Mouse (Mus musculus): Measurements from ENCODE around the gene Ltb4r1. TPM values are rescaled to one million over a fixed set of nuclear protein-coding genes. Genes with fewer than 3 reads are reported as not detected.

Gene Ltb4r1
- 2.3 and 4.5 TPM in 2 replicates for polyA plus RNA-seq (2012; rRNA removed; ENCODE audit: low replicate concordance)

DNA sequence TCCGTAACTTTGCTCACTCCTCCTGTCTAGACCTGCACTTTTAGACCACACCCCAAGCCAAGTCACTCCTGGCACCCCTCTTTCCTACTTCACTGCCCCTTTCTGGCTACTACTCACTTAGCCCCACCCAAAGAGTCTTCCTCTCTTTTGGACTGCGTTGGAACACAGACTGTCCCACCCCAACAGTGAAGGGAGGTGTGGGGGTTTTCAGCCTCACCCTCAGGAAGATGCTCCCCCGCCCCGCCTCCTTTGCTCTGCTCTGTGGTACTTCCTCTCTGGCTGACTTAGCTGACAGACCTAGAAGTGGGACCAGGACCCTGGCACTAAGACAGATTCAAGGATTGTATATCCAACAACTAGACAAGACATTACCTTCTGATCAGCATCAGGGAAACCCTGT lies at the start of gene Ltb4r1:
Gene Ltb4r1, plus strand, starts transcription at position 267 of the 400 bp plus-strand sequence.

DNA sequence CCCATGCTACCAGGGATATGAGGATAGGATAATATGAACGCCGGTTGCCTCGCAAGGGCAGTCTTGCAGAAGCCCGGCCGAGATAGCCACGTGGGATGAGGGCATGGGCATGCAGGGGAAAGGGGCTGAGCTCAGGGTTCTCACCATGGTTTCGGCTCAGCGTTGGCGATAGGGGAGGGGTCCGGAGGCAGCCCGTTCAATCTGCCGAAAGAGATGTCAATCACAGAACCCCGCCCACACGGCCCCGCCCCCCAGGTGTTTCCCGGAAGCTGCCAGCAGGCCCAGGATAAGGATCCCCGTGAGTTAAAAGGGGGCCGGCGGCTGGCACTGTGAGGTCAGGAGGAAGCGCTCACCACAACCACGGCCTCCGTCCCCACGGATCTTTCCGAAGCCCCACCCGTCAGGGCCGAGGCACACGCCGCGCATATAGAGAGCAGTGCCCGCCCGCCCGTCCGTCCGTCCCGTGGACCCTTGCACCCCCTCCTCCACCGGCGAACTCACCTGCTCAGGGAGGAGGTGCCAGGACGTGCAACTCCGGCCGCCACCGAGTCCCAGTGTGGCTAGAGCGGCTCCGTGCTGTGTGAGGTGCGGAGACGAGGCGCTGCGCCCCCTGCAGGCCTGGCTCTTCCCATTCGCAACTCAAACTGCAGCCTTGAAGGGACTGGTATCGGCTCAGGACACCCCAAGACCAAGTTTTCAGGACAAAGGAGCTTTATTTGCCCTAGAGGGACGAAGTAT lies 43.9 kb upstream of the Ltb4r1 start, which contains the start of gene Rabggta:
Gene Rabggta, minus strand, starts transcription at position 564 of the 738 bp plus-strand sequence.

DNA sequence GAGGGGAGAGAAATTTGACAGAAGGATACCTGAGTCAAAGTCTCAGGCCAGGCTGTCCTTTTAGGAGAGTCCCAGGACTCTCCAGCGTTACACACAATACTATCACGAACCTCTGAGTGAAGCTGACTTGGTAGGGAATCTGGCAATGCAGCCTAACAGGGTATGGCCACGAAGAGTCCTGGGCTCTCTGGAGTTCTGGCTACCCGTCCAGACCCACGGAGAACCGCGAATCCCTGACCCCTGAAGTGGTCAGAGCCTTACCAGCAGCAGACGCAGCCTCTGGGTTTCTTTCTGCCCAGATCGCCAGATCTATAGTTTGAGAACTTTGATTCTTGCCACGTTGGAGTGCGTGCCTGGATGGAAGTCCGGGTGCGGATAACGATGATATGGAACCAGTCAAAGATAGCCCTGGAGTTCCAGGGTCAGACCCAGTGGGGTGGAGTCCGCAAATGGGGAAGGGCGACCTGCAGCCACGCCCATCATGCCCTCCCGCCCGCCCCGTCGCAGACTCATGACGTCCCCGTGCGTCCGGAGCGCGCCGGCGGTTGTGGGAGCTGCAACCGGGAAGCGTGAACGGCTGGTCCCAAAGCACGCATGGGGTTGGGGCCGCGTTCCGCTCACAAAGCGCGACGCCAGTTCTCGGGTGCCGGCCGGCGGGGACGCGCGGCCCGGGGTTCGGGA lies 20.4 kb upstream of the Ltb4r1 start, which contains the start of the genes Dhrs1 and Nop9:
Gene Dhrs1, minus strand, starts transcription at position 511 of the 681 bp plus-strand sequence.
Gene Nop9, plus strand, starts transcription at position 514 of the 681 bp plus-strand sequence.

DNA sequence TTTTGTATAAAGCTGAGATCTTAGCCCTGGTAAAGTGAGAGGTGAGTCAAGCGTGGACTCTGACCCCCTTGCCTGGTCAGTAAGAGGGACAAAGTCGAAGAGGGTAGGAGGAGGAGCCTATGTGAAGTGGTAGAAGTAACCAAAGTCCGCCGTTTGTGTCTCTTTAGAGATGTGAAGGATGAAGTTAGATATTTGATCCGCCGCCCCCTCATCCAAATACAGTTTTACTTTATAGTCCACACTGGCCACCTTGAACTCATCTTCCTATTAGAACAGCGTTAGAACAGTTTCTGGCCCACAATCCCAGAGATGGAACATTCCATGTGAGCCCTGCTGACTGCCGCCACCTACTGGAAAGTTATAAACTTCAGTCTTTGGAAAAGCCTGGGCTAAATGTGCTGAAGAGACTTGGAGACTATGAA lies 7.4 kb upstream of the Ltb4r1 start, which contains the start of gene Cideb:
Gene Cideb, minus strand, starts transcription at position 96 of the 422 bp plus-strand sequence.

DNA sequence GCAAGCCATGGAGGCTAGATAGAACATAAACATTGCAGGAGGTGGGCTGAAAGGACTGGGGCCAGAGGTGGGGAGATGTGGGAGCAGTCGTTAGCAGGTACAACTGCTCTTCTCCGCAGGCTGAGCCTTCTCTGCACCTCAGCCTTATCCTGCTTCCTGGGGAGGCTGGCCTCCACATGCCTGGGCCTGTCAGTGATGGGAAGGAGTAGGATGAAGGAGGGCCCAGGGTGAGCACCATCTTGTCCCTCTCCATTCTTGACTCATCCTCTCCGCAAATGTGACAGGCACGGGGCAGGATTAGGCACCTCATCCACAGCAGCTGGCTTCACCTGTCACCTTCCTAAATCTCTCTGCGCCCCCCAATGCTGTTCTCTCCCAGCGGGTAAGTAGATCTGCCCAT lies 4.6 kb upstream of the Ltb4r1 start, which contains the start of gene Ltb4r2:
Gene Ltb4r2, plus strand, starts transcription at position 266 of the 400 bp plus-strand sequence.

DNA sequence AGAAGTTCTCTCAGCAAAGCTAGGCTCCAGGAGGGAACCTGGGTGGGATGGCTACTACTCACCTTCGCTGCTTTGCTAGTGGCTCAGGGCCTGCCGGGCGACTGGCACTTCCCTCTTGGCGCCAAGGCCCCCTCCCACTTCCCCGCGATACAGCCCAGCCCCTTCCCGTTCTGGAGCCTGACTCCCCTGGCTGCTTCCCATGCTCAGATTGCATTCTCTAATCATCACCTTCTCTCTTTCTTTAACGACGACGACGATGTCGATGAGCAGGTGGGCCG lies 18.1 kb downstream of the Ltb4r1 start, which contains the start of gene Adcy4:
Gene Adcy4, minus strand, starts transcription at position 138 of the 278 bp plus-strand sequence.

DNA sequence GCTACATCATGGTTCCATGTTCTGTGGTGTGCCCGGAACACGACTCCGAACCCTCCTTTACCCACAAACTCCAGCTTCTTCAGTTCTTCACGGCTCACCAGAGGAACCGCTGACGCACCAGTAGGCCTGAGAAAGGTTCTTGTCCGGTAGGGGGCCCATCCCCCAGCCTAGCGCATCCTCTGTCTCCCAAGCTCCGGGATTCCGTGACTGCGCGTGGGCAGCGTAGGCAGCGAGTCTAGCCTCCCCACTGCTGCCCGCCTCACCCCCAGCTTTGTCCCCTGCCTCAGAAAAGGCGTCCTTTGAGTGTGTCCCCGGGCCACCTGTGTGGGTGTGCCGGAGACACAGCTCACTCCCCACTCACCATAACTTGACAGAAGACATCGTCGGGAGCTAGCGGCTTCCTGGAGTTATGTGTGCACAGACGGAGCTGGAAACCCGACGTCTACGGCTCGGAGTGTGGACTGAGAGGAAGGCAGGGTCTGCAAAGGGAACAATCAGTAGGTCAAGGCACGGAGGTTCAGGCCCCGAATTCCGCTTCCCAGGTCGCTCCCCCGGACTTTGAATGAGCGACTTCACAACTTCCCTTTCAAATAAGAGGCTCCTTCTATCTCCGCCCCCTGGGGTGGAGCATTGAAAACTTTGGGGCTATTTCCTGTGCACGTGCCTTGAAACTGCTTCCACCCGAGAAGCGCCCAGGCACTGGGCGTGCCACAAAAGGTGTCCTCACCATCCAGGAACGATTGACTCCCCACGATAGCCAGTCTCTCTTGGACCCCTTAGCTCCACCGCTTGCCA lies 22.7 kb downstream of the Ltb4r1 start, which contains the start of gene Ripk3:
Gene Ripk3, minus strand, starts transcription at position 610 of the 795 bp plus-strand sequence.

Other genes starting within 250 kb of the Ltb4r1 start
- not detected in 2 replicates for gene Nrl, start 241.0 kb upstream of the Ltb4r1 start, polyA plus RNA-seq (2012; rRNA removed; ENCODE audit: low replicate concordance)
- 44.1 and 72.2 TPM in 2 replicates for gene Pck2, start 225.7 kb upstream of the Ltb4r1 start, polyA plus RNA-seq (2012; rRNA removed; ENCODE audit: low replicate concordance)
- 79.4 and 81.9 TPM in 2 replicates for gene Dcaf11, start 206.0 kb upstream of the Ltb4r1 start, polyA plus RNA-seq (2012; rRNA removed; ENCODE audit: low replicate concordance)
- 2.9 and 3.1 TPM in 2 replicates for gene A730061H03Rik, start 205.6 kb upstream of the Ltb4r1 start, polyA plus RNA-seq (2012; rRNA removed; ENCODE audit: low replicate concordance)
- gene Fitm1, start 190.3 kb upstream of the Ltb4r1 start, polyA plus RNA-seq (2012; rRNA removed; ENCODE audit: low replicate concordance): 0.68 and 2.5 TPM in 2 replicates
- 111 and 123 TPM in 2 replicates for gene Psme1, start 187.8 kb upstream of the Ltb4r1 start, polyA plus RNA-seq (2012; rRNA removed; ENCODE audit: low replicate concordance)
- 34.6 and 113 TPM in 2 replicates for gene Emc9, start 180.7 kb upstream of the Ltb4r1 start, polyA plus RNA-seq (2012; rRNA removed; ENCODE audit: low replicate concordance)
- 133 and 138 TPM in 2 replicates for gene Psme2, start 174.8 kb upstream of the Ltb4r1 start, polyA plus RNA-seq (2012; rRNA removed; ENCODE audit: low replicate concordance)
- 27.9 and 42.1 TPM in 2 replicates for gene Rnf31, start 174.3 kb upstream of the Ltb4r1 start, polyA plus RNA-seq (2012; rRNA removed; ENCODE audit: low replicate concordance)
- 39.3 and 81.5 TPM in 2 replicates for gene Irf9, start 162.4 kb upstream of the Ltb4r1 start, polyA plus RNA-seq (2012; rRNA removed; ENCODE audit: low replicate concordance)
- gene Rec8, start 147.9 kb upstream of the Ltb4r1 start, polyA plus RNA-seq (2012; rRNA removed; ENCODE audit: low replicate concordance): 0.10 and 23.9 TPM in 2 replicates
- 115 and 240 TPM in 2 replicates for gene Ipo4, start 130.0 kb upstream of the Ltb4r1 start, polyA plus RNA-seq (2012; rRNA removed; ENCODE audit: low replicate concordance)
- 1.3 and 8.1 TPM in 2 replicates for gene Gm49378, start 128.1 kb upstream of the Ltb4r1 start, polyA plus RNA-seq (2012; rRNA removed; ENCODE audit: low replicate concordance)
- gene Tm9sf1, start 122.2 kb upstream of the Ltb4r1 start, polyA plus RNA-seq (2012; rRNA removed; ENCODE audit: low replicate concordance): 73.5 and 94.8 TPM in 2 replicates
- 0.77 and 1.5 TPM in 2 replicates for gene Tssk4, start 115.8 kb upstream of the Ltb4r1 start, polyA plus RNA-seq (2012; rRNA removed; ENCODE audit: low replicate concordance)
- gene Mdp1, start 105.5 kb upstream of the Ltb4r1 start, polyA plus RNA-seq (2012; rRNA removed; ENCODE audit: low replicate concordance): 31.3 and 35.2 TPM in 2 replicates
- 28.6 and 31.3 TPM in 2 replicates for gene Gmpr2, start 94.0 kb upstream of the Ltb4r1 start, polyA plus RNA-seq (2012; rRNA removed; ENCODE audit: low replicate concordance)
- 292 and 416 TPM in 2 replicates for gene Nedd8, start 93.8 kb upstream of the Ltb4r1 start, polyA plus RNA-seq (2012; rRNA removed; ENCODE audit: low replicate concordance)
- gene Tinf2, start 84.1 kb upstream of the Ltb4r1 start, polyA plus RNA-seq (2012; rRNA removed; ENCODE audit: low replicate concordance): 12.3 and 17.1 TPM in 2 replicates
- gene Tgm1, start 52.0 kb upstream of the Ltb4r1 start, polyA plus RNA-seq (2012; rRNA removed; ENCODE audit: low replicate concordance): 0.60 and 2.2 TPM in 2 replicates
- gene Rabggta, start 43.7 kb upstream of the Ltb4r1 start, polyA plus RNA-seq (2012; rRNA removed; ENCODE audit: low replicate concordance): 34.6 and 47.9 TPM in 2 replicates
- 95.6 and 110 TPM in 2 replicates for gene Dhrs1, start 20.3 kb upstream of the Ltb4r1 start, polyA plus RNA-seq (2012; rRNA removed; ENCODE audit: low replicate concordance)
- 14.6 and 30.0 TPM in 2 replicates for gene Nop9, start 20.3 kb upstream of the Ltb4r1 start, polyA plus RNA-seq (2012; rRNA removed; ENCODE audit: low replicate concordance)
- gene Cideb, start 7.5 kb upstream of the Ltb4r1 start, polyA plus RNA-seq (2012; rRNA removed; ENCODE audit: low replicate concordance): 2.5 and 4.1 TPM in 2 replicates
- gene Ltb4r2, start 4.5 kb upstream of the Ltb4r1 start, polyA plus RNA-seq (2012; rRNA removed; ENCODE audit: low replicate concordance): 0.06 and 0.14 TPM in 2 replicates
- 29.4 and 44.4 TPM in 2 replicates for gene Adcy4, start 18.1 kb downstream of the Ltb4r1 start, polyA plus RNA-seq (2012; rRNA removed; ENCODE audit: low replicate concordance)
- 14.6 and 21.8 TPM in 2 replicates for gene Ripk3, start 22.9 kb downstream of the Ltb4r1 start, polyA plus RNA-seq (2012; rRNA removed; ENCODE audit: low replicate concordance)
- 17.6 and 94.3 TPM in 2 replicates for gene Nfatc4, start 57.2 kb downstream of the Ltb4r1 start, polyA plus RNA-seq (2012; rRNA removed; ENCODE audit: low replicate concordance)
- 5.7 and 24.4 TPM in 2 replicates for gene Nynrin, start 88.0 kb downstream of the Ltb4r1 start, polyA plus RNA-seq (2012; rRNA removed; ENCODE audit: low replicate concordance)
- gene Cbln3, start 118.4 kb downstream of the Ltb4r1 start, polyA plus RNA-seq (2012; rRNA removed; ENCODE audit: low replicate concordance): 0.13 and 0.48 TPM in 2 replicates
- gene Khnyn, start 119.0 kb downstream of the Ltb4r1 start, polyA plus RNA-seq (2012; rRNA removed; ENCODE audit: low replicate concordance): 17.0 and 28.5 TPM in 2 replicates
- 66.2 and 69.6 TPM in 2 replicates for gene Sdr39u1, start 134.3 kb downstream of the Ltb4r1 start, polyA plus RNA-seq (2012; rRNA removed; ENCODE audit: low replicate concordance)
- gene Cma1, start 178.7 kb downstream of the Ltb4r1 start, polyA plus RNA-seq (2012; rRNA removed; ENCODE audit: low replicate concordance): 2.2 and 10.2 TPM in 2 replicates
- gene Cma2, start 185.0 kb downstream of the Ltb4r1 start, polyA plus RNA-seq (2012; rRNA removed; ENCODE audit: low replicate concordance): not detected in 2 replicates